Mouse (Mus musculus): Measurements from ENCODE around the gene Aqp6.
A peak's percentile ranks its signal among the peaks of the same experiment; 100 is the strongest.

DNA sequence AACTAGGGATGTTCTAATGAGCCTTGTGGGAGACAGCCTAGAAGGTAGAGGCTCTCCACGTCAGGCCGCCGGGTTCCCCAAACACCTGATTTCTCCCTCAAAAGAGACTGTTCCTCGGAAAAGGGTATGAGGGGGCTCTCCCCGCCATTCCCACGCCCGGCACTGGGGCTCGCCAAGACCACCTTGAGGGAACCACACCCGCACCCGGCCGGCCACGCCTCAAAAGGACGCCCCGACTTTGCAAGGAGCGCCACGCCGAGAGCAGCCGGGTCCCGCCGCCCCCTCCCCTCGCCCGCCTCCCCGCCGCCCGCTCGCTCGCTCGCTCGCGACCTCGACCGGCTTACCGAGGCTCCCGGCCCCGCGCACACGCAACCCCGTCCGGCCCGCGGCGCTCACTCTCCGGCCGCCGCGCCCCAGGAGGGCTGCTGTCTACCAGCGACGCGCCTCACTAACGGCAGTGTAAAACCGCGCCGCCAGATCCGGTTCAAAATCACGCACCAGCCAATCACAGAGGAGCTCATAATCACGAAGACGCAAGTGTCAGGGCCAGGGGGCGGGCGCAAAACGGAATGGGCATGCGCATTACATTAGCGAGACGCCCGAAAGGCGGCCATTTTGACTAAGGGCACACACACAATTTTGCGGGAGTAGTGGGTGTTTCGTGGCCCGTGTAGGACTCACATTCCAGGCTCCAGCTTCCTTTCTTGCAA is 50.1 kb downstream of the Aqp6 start, which contains the start of gene Racgap1:
- TF ChIP-seq POLR2A (IDR thresholded peaks at IDR 0.05; ENCODE audit: low read depth, low read length) (peak; percentile 49), CTCF (IDR thresholded peaks at IDR 0.05; ENCODE audit: borderline replicate concordance, insufficient read depth, low read length) (no peak)
